Mouse (Mus musculus): ENCODE data around the gene Gdpgp1. TPM values are rescaled to one million over a fixed set of nuclear protein-coding genes. Genes with fewer than 3 reads are reported as not detected.

The Gdpgp1 gene
- total RNA-seq, 1 experiment from 2014 or later: 2.2 TPM

GRCm38 (mm10) chr7:80267764-80268163, 35.1 kb downstream of the Gdpgp1 start:
- no peak for ATAC-seq (replicated peaks; ENCODE audit: low read depth, poor library complexity, severe bottlenecking)

- ATAC-seq (replicated peaks; ENCODE audit: low read depth, poor library complexity, severe bottlenecking): peak; percentile 97
These were observed 36.5 kb downstream of the Gdpgp1 start, which contains the start of gene Vps33b for GRCm38 (mm10) chr7:80268897-80269750. Gene Vps33b, plus strand, starts transcription at chr7:80269649.

DNA sequence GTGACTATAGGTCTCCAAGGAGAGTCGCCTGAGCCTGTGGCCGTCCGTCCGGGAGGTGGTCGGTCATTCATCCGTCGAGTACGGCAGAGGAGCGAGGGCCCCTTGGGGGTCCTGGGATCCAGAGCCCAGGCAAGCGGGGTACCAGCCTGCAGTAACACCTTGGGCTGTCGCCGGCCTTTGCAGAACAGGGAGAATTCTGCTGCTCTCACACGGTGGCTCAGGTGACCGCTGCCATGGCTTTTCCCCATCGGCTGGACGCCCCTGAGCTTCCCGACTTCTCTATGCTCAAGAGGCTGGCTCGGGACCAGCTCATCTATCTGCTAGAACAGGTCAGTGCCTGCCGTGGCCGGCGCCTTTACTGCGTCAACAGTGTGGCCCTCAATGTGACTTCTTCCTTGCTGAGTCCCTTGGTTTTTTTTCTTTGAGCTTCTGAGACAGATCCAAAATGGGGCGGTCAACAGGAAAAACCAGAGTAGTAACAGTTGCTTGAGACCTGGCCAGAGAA, 37.1 kb downstream of the Gdpgp1 start:
- ATAC-seq (replicated peaks; ENCODE audit: low read depth, poor library complexity, severe bottlenecking): peak; percentile 37

DNA sequence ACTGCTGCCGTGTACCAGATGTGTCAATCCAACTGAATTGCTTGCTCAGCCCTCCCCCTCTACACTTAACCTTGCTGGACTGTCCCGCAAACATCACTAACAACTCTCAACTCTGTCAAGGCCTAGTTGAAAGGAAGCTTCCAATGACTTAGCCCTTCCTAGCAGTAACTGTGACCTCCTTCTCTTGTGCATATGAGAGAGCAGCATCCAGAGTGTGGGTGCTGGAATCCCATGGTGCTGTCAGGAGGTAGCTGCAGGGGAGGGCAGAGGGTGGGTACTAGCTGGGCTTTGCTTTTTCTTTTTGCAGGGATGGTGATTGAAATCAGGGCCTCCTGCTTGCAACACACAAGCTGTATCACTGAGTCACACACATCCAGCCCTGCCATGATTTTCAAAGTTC, 40.8 kb downstream of the Gdpgp1 start:
- no peak for ATAC-seq (replicated peaks; ENCODE audit: low read depth, poor library complexity, severe bottlenecking)

- ATAC-seq (replicated peaks; ENCODE audit: low read depth, poor library complexity, severe bottlenecking): 0 out of 2 replicates have a peak, but pooled peaks have one; percentile 29
These were observed 43.7 kb downstream of the Gdpgp1 start for GRCm38 (mm10) chr7:80276374-80276773.

DNA sequence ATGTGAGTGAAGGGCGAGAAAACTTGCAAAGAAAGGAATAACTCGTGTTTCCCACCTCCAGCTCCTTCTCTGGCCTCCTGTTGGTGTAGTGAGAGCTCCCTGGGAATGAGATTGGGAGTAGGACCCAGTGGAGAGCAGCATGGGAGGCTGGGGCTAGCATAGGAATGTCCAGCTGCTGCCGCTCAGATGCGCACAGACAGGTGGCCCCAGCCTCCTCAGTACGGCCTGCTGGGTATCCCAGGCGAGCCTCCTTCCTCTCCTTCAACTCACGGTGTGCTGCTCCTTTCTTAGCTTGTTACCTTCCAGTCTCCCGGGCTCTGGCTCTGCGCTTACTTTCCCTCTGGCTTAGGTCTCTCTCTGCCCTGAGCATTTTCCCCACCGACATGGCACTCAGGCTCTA, 47.4 kb downstream of the Gdpgp1 start:
- no peak for ATAC-seq (replicated peaks; ENCODE audit: low read depth, poor library complexity, severe bottlenecking)

DNA sequence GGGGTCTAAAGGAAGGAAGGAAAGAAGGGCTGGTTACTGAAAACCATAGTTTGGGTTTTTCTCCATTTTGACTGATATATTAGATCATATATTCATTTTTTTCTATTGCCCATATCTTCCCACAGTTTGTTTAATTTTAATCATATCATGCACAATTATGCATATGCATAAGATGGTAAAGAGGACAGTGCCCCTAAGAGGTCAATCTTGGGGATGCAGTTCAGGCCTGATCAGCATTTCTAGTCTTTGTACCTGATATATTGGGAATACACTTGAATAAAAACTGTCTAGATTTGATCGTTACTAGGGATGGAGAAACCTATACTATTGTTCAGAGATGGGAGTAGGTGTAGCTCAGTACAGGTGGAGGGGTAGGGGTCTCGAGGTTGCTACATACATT, 48.3 kb downstream of the Gdpgp1 start:
- ATAC-seq (replicated peaks; ENCODE audit: low read depth, poor library complexity, severe bottlenecking): no peak

DNA sequence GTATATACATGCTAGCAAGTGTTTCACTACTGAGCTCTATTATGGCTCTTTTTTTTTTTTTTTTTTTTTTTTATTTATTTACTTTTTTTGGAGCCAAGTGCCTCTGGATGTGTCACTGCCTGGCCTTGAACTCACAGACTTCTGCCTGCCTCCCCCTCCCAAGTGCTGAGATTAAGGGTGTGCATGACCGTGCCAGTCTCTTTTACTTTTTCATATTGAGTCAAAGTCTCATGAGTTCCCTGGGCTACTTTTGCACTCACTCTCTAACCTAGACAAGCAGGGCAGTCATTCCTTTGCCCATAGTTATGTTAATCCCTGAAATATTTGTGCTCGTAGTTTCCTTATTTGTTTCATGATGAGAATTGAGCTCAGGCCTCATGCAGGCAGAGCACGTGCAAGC, 49.0 kb downstream of the Gdpgp1 start:
- no peak for ATAC-seq (replicated peaks; ENCODE audit: low read depth, poor library complexity, severe bottlenecking)

DNA sequence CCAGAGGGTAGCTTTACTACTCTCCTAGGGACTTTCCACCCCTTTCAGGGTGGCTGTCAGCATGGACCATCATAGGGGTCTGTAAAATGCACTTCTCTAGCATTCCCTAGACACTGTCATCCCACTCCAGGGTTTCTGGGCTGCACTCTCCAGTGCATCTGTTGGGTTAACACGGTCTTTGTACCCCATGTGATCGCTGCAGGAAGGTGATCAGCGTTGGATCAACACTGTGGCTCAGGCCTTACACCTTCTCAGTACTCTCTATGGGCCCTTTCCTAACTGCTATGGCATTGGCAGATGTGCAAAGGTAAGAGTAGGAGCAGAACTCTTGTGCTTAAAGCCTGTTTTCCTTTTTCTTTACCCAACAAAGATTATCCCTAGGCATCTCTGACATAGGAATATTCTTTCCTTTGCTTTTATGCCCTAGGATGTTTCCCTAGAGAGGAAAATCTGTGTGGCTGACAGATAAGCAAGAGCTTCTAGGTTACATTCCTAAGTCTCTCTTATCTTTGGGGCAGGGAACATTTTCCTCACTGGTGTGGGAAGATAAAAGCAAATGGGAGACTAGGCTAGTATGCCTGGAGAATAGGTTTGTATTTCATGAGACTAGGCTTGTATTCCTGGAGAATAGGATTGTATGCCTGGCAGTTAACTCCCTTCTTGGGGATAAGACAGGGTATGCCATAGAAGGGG, 50.7 kb downstream of the Gdpgp1 start:
- no peak for ATAC-seq (replicated peaks; ENCODE audit: low read depth, poor library complexity, severe bottlenecking)

DNA sequence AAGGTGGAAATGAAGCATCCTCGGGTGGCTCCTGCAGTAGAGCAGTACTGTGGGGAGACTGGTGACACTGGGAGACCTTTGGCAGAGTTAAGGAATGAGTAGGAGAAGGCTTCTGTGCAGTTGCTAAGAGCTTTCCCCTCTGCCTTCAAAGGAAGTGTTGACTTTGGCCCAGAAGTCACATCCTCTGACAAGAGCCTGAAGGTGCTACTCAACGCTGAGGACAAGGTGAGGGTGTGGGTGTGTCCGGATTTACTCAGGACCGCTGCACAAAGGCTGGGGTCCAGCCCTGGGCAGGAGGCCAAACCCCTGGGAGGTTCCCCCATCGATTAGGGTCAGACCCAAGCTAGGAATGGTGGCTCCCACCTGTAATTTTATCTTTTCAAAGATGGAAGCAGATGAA, 51.7 kb downstream of the Gdpgp1 start:
- no peak for ATAC-seq (replicated peaks; ENCODE audit: low read depth, poor library complexity, severe bottlenecking)

DNA sequence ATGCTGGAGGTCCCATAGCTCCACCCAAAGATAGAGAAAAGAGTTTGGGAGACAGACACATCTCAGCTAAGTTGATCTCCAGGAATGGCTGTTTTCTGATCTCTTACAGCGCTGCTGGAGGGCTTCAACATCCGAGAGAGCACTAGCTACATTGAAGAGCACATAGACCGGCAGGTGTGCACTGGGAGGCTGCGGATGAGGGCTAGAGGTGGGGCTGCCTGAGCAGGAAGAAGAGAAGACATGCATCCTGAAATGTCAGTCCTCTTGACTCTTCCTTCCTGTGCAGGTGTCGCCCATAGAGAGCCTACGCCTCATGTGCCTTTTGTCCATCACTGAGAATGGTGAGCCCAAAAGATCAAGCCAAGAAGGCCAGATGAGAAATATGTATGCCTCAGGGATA, 53.1 kb downstream of the Gdpgp1 start:
- ATAC-seq (replicated peaks; ENCODE audit: low read depth, poor library complexity, severe bottlenecking): no peak

DNA sequence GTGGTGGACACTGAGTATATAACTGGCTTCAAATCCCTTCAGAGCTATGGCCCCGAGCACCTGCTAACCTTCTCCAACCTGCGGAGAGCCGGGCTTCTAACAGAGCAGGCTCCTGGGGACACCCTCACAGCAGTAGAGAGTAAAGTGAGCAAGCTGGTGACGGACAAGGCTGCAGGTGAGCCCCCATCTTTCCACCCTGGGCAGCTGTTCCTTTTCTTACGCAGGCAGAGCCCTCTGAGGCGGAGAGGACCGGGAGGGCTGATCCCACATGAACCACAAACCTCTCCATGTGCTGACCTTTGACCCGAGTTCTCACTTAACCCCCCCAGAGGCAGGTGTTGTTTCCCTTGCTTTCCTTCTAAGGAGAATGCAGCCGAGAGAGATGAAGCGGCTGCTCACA, 55.1 kb downstream of the Gdpgp1 start:
- ATAC-seq (replicated peaks; ENCODE audit: low read depth, poor library complexity, severe bottlenecking): no peak

Other genes starting within 250 kb of the Gdpgp1 start
- 17.8 and 20.4 TPM in 2 replicates for gene Zfp710, start 208.1 kb upstream of the Gdpgp1 start, total RNA-seq (2017)
- gene Idh2, start 117.5 kb upstream of the Gdpgp1 start, total RNA-seq (2017): 233 and 240 TPM in 2 replicates
- 4.8 and 6.3 TPM in 2 replicates for gene Sema4b, start 46.0 kb upstream of the Gdpgp1 start, total RNA-seq (2017)
- 35.9 and 42.2 TPM in 2 replicates for gene Cib1, start 52 bp upstream of the Gdpgp1 start, total RNA-seq (2017)
- gene Ttll13, start 13.5 kb downstream of the Gdpgp1 start, total RNA-seq (2017): 0.29 TPM in 1 of 2 replicates, not detected in the other
- gene Ngrn, start 28.4 kb downstream of the Gdpgp1 start, total RNA-seq (2017): 23.2 and 31.0 TPM in 2 replicates
- 31.7 and 31.8 TPM in 2 replicates for gene Vps33b, start 36.8 kb downstream of the Gdpgp1 start, total RNA-seq (2017)
- 145 and 156 TPM in 2 replicates for gene Prc1, start 61.6 kb downstream of the Gdpgp1 start, total RNA-seq (2017)
- 12.6 and 19.0 TPM in 2 replicates for gene Rccd1, start 91.6 kb downstream of the Gdpgp1 start, total RNA-seq (2017)
- gene Unc45a, start 108.1 kb downstream of the Gdpgp1 start, total RNA-seq (2017): 15.3 and 15.8 TPM in 2 replicates
- gene Hddc3, start 110.2 kb downstream of the Gdpgp1 start, total RNA-seq (2017): 10.5 and 18.4 TPM in 2 replicates
- gene Man2a2, start 138.5 kb downstream of the Gdpgp1 start, total RNA-seq (2017): 36.1 and 38.4 TPM in 2 replicates
- 70.4 and 105 TPM in 2 replicates for gene Fes, start 155.1 kb downstream of the Gdpgp1 start, total RNA-seq (2017)
- 12.2 and 14.4 TPM in 2 replicates for gene Furin, start 172.6 kb downstream of the Gdpgp1 start, total RNA-seq (2017)

Measured in common myeloid progenitor, adult 5-6 weeks (primary cell).